Mouse (Mus musculus) retina, adult 2 months (tissue): ENCODE results near the gene Cyp1a2.

Experiments
- DNase-seq: peaks from one replicate; pipeline ENCODE4 v3.0.0-alpha.2; 2012; ENCODE audit warnings: low read depth, low spot score

The Cyp1a2 gene

GRCm38 (mm10) chr9:57671500-57671899 is 12.0 kb downstream of the Cyp1a2 start:
- no peak for DNase-seq

DNA sequence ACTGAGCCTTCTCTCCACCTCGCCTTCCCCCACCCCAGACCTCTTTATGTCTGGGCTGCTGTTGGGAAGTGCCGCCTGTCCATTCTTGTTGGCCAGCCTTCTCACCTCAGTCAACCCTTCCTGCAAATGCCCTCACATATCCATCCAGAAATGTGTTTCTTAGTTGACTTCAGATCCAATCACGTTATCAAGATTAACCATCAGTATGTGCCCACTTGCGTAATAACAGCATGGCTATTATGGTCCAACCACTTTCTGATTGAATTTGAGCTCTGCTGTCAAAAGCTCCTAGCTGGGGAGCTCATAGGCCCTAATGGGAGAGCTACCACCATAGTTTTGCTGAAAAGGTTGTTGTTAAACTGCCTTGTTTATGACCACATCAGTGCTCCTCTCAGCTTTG is 12.5 kb downstream of the Cyp1a2 start:
- no peak for DNase-seq

DNA sequence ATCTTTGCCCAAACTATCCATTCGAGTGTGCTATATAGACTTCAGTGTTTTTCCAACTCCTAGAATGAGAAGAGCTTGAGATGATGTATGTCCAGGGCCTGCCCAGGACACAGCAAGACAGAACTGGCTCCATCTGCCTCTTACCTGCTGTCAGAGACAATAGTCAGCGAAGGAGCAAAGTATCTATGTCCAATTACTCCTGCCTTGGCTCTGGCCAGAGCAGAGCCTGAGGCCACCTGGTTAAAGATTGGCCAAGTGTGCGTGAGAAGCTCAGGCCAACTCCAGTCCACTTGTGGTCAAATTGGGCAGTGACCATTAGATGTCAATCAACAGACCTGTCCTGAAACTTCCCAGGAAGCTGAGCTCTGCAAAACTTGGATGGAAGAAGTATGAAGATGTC is 13.9 kb downstream of the Cyp1a2 start:
- no peak for DNase-seq

- no peak for DNase-seq
These were observed 15.2 kb downstream of the Cyp1a2 start for GRCm38 (mm10) chr9:57668277-57668676.

- no peak for DNase-seq
These were observed 15.7 kb downstream of the Cyp1a2 start for GRCm38 (mm10) chr9:57667817-57668216.

DNA sequence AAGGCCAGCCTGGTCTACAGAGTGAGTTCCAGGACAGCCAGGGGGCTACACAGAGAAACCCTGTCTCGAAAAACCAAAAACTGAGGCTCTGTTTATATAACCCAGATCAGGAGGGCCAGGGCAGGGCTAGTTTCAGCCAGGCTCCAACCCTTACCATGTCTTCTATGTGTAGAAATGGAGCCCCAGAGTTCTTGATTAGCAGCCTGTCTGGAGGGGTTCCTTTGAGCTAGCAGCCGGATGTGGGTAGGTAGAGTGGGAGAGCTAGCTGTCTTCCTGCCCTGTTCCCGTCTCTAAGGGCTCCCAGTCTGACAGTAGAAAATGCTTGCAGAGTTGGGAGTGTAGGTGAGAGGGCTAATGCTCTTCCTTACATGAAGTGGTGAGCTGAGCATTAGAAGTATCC is 16.4 kb downstream of the Cyp1a2 start:
- DNase-seq: no peak

GRCm38 (mm10) chr9:57666536-57666935 is 17.0 kb downstream of the Cyp1a2 start:
- DNase-seq: no peak

DNA sequence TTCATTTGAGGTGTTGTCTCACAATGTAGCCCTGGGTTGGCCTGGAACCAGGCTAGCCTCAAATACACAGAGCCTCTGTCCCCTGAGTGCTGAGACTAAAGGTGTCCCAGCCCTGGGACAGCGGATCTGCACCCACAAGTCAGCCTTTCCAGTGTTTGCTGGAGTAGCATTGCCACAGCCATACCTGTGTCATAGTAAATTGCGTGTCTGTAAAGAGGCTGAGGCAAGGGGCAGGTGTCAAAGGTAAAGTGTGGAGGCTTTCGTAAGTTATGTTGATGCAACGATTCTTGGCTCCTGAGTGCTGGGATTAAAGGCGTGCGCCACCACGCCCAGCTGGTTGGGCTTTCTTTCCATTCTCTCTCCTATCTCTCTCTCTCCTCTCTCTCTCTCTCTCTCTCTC is 18.9 kb downstream of the Cyp1a2 start:
- DNase-seq: no peak

- DNase-seq: no peak
These were observed 22.0 kb downstream of the Cyp1a2 start for GRCm38 (mm10) chr9:57661552-57661951.

- DNase-seq: no peak
These were observed 23.0 kb downstream of the Cyp1a2 start for GRCm38 (mm10) chr9:57660501-57660900.

- peak; percentile 67 for DNase-seq
These were observed 23.7 kb downstream of the Cyp1a2 start for GRCm38 (mm10) chr9:57659774-57660173.

DNA sequence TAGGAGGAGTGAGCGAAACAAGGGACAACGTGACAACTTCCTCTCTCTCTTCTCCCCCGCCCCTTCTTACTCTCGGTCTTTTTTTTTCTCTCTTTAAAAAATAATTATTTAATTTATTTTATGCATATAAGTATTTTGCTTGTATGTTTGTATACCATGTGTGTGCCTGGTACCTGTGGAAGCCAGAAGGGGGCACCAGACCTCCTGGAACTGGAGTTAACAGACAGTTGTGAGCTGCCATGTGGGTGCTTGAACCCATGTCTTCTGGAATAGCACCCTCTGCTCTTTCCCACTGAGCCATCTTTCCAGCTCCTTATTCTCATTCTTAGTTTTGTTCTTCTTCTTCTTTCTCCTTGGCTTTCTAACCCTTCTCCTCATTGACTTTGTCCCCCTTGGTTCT is 24.5 kb downstream of the Cyp1a2 start:
- no peak for DNase-seq

DNA sequence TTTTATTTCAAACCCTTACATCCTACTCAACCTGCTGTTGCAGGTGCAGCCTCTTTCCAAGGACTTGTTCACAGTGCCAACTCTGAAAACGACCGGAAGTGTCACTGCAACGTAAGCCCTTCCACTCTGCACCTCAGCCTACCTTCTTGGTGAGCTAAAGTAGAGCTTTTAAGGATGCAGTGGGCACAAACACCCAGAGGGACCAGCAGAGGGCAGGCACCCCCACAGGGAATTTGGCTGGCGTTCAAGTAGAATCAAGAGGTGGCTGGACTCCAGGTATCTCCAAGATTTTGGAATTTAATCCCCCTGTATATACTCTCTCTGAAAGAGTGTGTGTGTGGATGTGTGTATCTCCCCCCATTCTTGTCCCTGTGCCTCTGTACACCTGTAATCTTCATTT is 25.7 kb downstream of the Cyp1a2 start:
- no peak for DNase-seq

GRCm38 (mm10) chr9:57656631-57657350 is 26.7 kb downstream of the Cyp1a2 start:
- DNase-seq: no peak

DNA sequence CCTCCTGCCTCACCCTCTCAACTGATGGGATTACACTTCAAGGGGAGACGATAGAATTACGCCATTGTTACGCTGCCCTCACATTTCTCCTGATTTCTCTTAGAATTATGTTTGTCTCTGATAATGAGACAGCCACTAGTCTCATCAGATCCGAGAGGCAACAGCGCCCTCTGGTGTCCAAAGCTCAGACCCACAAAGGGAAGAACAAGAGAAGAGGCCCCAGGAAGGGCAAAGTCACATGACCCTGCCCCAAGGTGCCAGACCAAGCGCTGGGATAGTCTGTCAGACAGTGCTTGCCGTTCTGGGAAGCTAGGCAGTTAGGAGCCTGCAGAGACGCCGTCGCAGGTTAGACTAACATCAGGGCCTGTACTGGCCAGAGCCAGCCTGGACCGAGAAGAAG is 27.8 kb downstream of the Cyp1a2 start:
- peak; percentile 87 for DNase-seq

- DNase-seq: no peak
These were observed 28.5 kb downstream of the Cyp1a2 start for GRCm38 (mm10) chr9:57654966-57655365.

DNA sequence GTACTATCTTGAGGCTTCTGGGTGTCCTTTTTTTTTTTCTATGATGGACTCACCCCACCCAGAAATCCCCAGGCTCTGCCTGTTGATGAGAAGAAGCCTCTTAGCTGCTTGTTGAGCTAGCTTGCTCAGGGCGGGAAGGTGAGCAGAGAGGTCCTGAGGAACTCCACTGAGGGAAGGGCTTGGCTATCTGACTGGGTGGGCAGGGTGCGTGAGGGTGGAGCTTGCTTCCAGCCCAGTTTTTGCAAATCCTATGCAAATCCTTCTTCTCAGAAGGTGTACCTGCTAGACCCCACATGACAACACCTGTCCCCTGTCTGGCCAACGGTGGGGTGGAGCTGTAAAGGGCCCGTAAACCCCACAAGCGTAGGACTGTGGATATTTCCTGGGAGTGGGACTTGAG is 30.2 kb downstream of the Cyp1a2 start, which contains the start of gene Csk:
Csk (minus strand) TSS at position 349 of the 400 bp plus-strand sequence.
- no peak for DNase-seq

DNA sequence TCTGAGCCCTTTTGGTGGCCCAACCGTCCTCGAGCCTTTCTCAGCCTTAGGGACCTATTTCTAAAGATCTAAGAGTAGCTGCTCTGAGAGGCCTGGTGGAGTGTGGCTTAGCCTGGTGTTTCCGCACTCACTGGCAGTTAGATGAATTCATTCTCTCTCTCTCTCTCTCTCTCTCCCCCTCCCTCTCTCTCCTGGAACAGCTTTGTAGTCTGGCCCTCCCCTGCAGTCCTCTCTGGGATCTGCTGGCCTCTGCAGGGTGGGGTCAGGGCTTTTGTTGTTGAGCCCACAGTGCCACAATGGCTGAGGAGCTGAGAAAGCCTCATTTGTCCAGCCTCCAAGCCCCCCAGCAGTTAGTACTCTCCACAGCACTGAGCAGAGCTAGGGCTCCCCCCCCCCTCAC is 30.6 kb downstream of the Cyp1a2 start:
- no peak for DNase-seq

GRCm38 (mm10) chr9:57652351-57652750 is 31.2 kb downstream of the Cyp1a2 start:
- DNase-seq: no peak

DNA sequence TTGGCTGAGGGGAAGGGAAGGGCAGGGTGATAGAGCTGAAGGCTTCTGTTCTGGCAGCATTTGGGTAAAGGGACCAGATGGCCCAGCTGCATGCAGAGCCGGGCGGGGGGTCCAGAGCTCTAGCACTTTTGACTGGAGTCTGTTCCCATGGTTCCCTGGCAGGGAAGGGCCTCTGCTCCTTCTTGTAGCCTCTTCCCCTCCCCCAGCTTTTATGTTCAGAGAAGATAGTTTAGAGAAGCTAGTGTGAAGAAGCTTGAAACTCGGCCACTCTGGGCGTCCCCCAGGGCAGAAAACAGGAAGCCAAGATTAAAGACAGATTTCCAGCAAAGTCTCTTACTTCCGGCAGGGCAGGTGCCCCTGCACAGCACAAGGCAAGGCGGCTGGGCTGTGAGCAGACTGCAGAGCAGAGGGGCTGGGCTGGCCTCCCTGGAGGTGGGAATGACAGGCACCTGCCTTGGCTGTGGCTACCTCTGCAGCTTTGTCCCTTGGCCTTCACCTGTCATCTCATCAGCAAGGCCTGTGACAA is 32.7 kb downstream of the Cyp1a2 start:
- no peak for DNase-seq

- no peak for DNase-seq
These were observed 33.2 kb downstream of the Cyp1a2 start for GRCm38 (mm10) chr9:57650130-57650785.

GRCm38 (mm10) chr9:57647286-57648108 is 36.0 kb downstream of the Cyp1a2 start:
- DNase-seq: no peak
